Mouse (Mus musculus): ENCODE results near the gene Sstr3. TPM values are rescaled to one million over a fixed set of nuclear protein-coding genes. Genes with fewer than 3 reads are reported as not detected.

Sstr3 gene
- polyA plus RNA-seq, 1 experiment from 2014 or later, result 1.0 TPM

Other genes with a start within 250 kb of the Sstr3 start
- gene Csf2rb2, start 239.0 kb downstream of the Sstr3 start, polyA plus RNA-seq (2015; fragmentation: Nextera tagmentation; extraction: Ambion mirVana), result 0.08 and 0.15 TPM in 2 replicates
- 0.32 and 0.75 TPM in 2 replicates for gene Csf2rb, start 218.9 kb downstream of the Sstr3 start, polyA plus RNA-seq (2015; fragmentation: Nextera tagmentation; extraction: Ambion mirVana)
- not detected in 2 replicates for gene Tex33, start 148.8 kb downstream of the Sstr3 start, polyA plus RNA-seq (2015; fragmentation: Nextera tagmentation; extraction: Ambion mirVana)
- 23.7 and 24.6 TPM in 2 replicates for gene Tst, start 138.8 kb downstream of the Sstr3 start, polyA plus RNA-seq (2015; fragmentation: Nextera tagmentation; extraction: Ambion mirVana)
- gene Mpst, start 138.3 kb downstream of the Sstr3 start, polyA plus RNA-seq (2015; fragmentation: Nextera tagmentation; extraction: Ambion mirVana), result 4.1 and 5.3 TPM in 2 replicates
- 123 and 132 TPM in 2 replicates for gene Kctd17, start 116.1 kb downstream of the Sstr3 start, polyA plus RNA-seq (2015; fragmentation: Nextera tagmentation; extraction: Ambion mirVana)
- 0.11 and 0.34 TPM in 2 replicates for gene Tmprss6, start 76.1 kb downstream of the Sstr3 start, polyA plus RNA-seq (2015; fragmentation: Nextera tagmentation; extraction: Ambion mirVana)
- gene Il2rb, start 49.4 kb downstream of the Sstr3 start, polyA plus RNA-seq (2015; fragmentation: Nextera tagmentation; extraction: Ambion mirVana), result not detected in 2 replicates
- 4.2 and 4.9 TPM in 2 replicates for gene C1qtnf6, start 13.3 kb downstream of the Sstr3 start, polyA plus RNA-seq (2015; fragmentation: Nextera tagmentation; extraction: Ambion mirVana)
- 3.1 and 7.5 TPM in 2 replicates for gene Rac2, start 28.1 kb upstream of the Sstr3 start, polyA plus RNA-seq (2015; fragmentation: Nextera tagmentation; extraction: Ambion mirVana)
- 4.1 and 5.3 TPM in 2 replicates for gene Cyth4, start 52.4 kb upstream of the Sstr3 start, polyA plus RNA-seq (2015; fragmentation: Nextera tagmentation; extraction: Ambion mirVana)
- 6.2 and 6.8 TPM in 2 replicates for gene Elfn2, start 174.1 kb upstream of the Sstr3 start, polyA plus RNA-seq (2015; fragmentation: Nextera tagmentation; extraction: Ambion mirVana)
- gene Mfng, start 228.8 kb upstream of the Sstr3 start, polyA plus RNA-seq (2015; fragmentation: Nextera tagmentation; extraction: Ambion mirVana), result 77.9 and 85.9 TPM in 2 replicates

Data from forebrain, embryonic 15.5 days (tissue).